7 mouse cellular contexts compared by ENCODE assay signal in the genomic region with DNA sequence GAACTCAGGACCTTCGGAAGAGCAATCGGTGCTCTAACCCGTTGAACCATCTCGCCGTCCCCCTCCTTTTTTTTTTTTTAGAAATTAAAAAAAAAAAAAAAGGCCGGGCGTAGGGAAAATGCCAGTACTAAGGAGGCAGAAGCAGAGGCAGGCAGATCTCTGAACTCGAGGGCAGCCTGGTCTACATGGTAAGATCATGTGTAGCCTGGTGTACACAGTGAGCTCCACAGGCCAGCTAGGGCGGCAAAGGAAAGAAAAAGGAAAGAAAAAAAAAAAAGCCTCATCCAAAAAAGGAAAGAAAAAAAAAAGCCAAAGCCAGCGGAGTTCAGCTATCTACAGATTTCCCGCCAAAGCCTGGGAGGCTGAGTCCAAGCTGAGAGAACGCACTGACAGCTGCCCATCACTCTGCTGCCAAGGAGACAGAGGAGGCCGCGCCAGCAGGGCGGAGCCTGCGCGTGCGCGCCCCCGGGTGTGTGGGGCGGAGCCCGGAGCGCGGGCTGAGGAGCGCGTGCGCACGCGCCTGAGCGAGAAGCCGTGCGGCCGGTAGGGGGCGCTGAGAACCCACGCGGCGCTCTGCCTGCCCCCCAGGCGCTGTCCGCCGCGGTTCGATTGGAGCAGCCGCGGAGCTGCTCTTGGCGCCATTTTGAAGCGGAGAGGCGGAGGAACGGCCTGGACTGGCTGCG. TPM values are rescaled to one million over a fixed set of nuclear protein-coding genes. Genes with fewer than 3 reads are reported as not detected.
A peak's percentile ranks its signal among the peaks of the same experiment; 100 is the strongest.
DNase-seq lines count a peak whose midpoint lies in the region; ATAC-seq lines count a peak whose summit lies in the region.

Gene Pds5b, plus strand, starts transcription at position 587 of the 683 bp plus-strand sequence.

- H3K9me3 ChIP-seq in intestine, embryonic 16.5 days (ENCODE audit: control insufficient read depth, low read length), result no peaks in the 10 kb centered on the region
- H3K9me3 ChIP-seq in midbrain, embryonic 11.5 days (ENCODE audit: control insufficient read depth, low read length), result no peaks in the 10 kb centered on the region

- H3K36me3 ChIP-seq in intestine, embryonic 16.5 days (ENCODE audit: control insufficient read depth, insufficient read depth, low read length), result no peaks in the 10 kb centered on the region
- H3K36me3 ChIP-seq in midbrain, embryonic 11.5 days (ENCODE audit: control insufficient read depth, insufficient read depth, low read length), result no peaks in the 10 kb centered on the region

- intact Hi-C loops in left cerebral cortex, postnatal 36 days (cut with DNase I), result loop anchor here (5.0 to 10.0 kb wide), 3 partner anchors 44 to 572 kb away; no protein-coding TSS in a partner anchor

- peak within 1 kb of the TSS; percentile 86 for H3K4me3 ChIP-seq in intestine, embryonic 16.5 days (ENCODE audit: low read length)
- peak within 1 kb of the TSS; percentile 88 for H3K4me3 ChIP-seq in midbrain, embryonic 11.5 days (ENCODE audit: low read depth, low read length)

- peaks cover 7% of the 10 kb centered on the region; the same call in 1 of the 2 replicates for H3K4me1 ChIP-seq in intestine, embryonic 16.5 days (ENCODE audit: control insufficient read depth, insufficient read depth, low read length)
- peaks cover 9% of the 10 kb centered on the region for H3K4me1 ChIP-seq in midbrain, embryonic 11.5 days (ENCODE audit: control insufficient read depth, insufficient read depth, low read length)

- peak within 1 kb of the TSS; percentile 92 for H3K9ac ChIP-seq in intestine, embryonic 16.5 days (ENCODE audit: low read depth, low read length)
- H3K9ac ChIP-seq in midbrain, embryonic 11.5 days (ENCODE audit: low read length), result peak within 1 kb of the TSS; percentile 96

- no peaks in the 10 kb centered on the region for H3K27me3 ChIP-seq in intestine, embryonic 16.5 days (replicated peaks; ENCODE audit: control insufficient read depth, insufficient read depth, low read length)
- no peaks in the 10 kb centered on the region for H3K27me3 ChIP-seq in midbrain, embryonic 11.5 days (ENCODE audit: control insufficient read depth, insufficient read depth, low read length)

- peak within 1 kb of the TSS; percentile 67 for H3K4me2 ChIP-seq in intestine, embryonic 16.5 days (ENCODE audit: low read depth, low read length)
- H3K4me2 ChIP-seq in midbrain, embryonic 11.5 days, result peak within 1 kb of the TSS; percentile 55

- 14% methylated on average over 49 of the region's 49 CpGs for WGBS in intestine, embryonic 16.5 days
- WGBS in midbrain, embryonic 11.5 days, result 15% methylated on average over 46 of the region's 49 CpGs

- ATAC-seq in intestine, embryonic 16.5 days, result peak; percentile 98
- ATAC-seq in midbrain, embryonic 11.5 days (ENCODE audit: low FRiP score), result peak; percentile 97

- peak; percentile 89 for DNase-seq in adrenal gland, adult 8-10 months
- DNase-seq in embryo, embryonic 9.5 days (ENCODE audit: extremely low spot score), result peak; percentile 94
- DNase-seq in gastrocnemius, postnatal 4 days (ENCODE audit: low spot score in 2 of 2), result peak; percentile 94 to 96
- peak; percentile 91 to 94 for DNase-seq in left cerebral cortex, postnatal 36 days (ENCODE audit: low spot score in 2 of 2)
- DNase-seq in midbrain, embryonic 11.5 days (ENCODE audit: low spot score, missing footprints), result peak; percentile 100
- DNase-seq in skeletal muscle tissue, adult 2 months (ENCODE audit: low read depth, low spot score), result peak; percentile 98

- H3K27ac ChIP-seq in intestine, embryonic 16.5 days (ENCODE audit: low read length), result peak within 1 kb of the TSS; percentile 90
- peak within 1 kb of the TSS; percentile 96 for H3K27ac ChIP-seq in midbrain, embryonic 11.5 days (ENCODE audit: low read depth, low read length)

RNA-seq across cellular contexts. Expression of gene Pds5b, which starts in this region (rescaled TPM):
- total RNA-seq in adrenal gland, adult 8-10 months (2022), result 10 to 100 TPM; 19.7 to 33.6 (median 26.4) TPM
- total RNA-seq in gastrocnemius, postnatal 4 days (2021), result 10 to 100 TPM; 39.9 to 44.8 TPM
- polyA plus RNA-seq in intestine, embryonic 16.5 days (2015; fragmentation: Nextera tagmentation; extraction: Ambion mirVana), result 14.2 and 15.3 TPM in 2 replicates
- total RNA-seq in left cerebral cortex, postnatal 36 days (2021), result 10 to 100 TPM; 71.3 to 82.9 TPM
- 48.9 and 49.3 TPM in 2 replicates for polyA plus RNA-seq in midbrain, embryonic 11.5 days (2014; fragmentation: Nextera tagmentation; extraction: Ambion mirVana)

Comparison
In these comparisons a context has a peak if more than half of its experiments do, and no peak if none do; other contexts are left out.
1. Peak in every context shown above with its lines: DNase-seq, ATAC-seq, H3K4me3 ChIP-seq and H3K27ac ChIP-seq.